Mouse (Mus musculus) megakaryocyte-erythroid progenitor cell, adult 5-6 weeks (primary cell): Measurements from ENCODE around the gene Zfp667. TPM values are rescaled to one million over a fixed set of nuclear protein-coding genes. Genes with fewer than 3 reads are reported as not detected.
"Not testable (repeated sequence)": the region's sequence is repeated elsewhere in the genome, so short reads cannot be mapped to it uniquely, and the experiment has no call there.

Source experiments
- ATAC-seq: replicated peaks from 2 replicates; pipeline ENCODE4 v1.8.0; 2016; ENCODE audit warnings: mild to moderate bottlenecking, inconsistent platforms; ENCODE audit not compliant: severe bottlenecking, poor library complexity, low FRiP score, low TSS enrichment
- total RNA-seq, 2 experiments: library from RNA; stranded (forward) in 1 of 2; stranded (reverse) in 1 of 2; fragments of 200-1000, 215-1000 nt in 1 of 2; fragments of >200 nt in 1 of 2; fragmentation: Nextera tagmentation in 1 of 2; gene quantifications; 2 replicates each; pipeline ENCODE4 v1.2.3; 2014 to 2017

Zfp667 gene
- total RNA-seq, 2 experiments from 2014 or later = 2.5 TPM

DNA sequence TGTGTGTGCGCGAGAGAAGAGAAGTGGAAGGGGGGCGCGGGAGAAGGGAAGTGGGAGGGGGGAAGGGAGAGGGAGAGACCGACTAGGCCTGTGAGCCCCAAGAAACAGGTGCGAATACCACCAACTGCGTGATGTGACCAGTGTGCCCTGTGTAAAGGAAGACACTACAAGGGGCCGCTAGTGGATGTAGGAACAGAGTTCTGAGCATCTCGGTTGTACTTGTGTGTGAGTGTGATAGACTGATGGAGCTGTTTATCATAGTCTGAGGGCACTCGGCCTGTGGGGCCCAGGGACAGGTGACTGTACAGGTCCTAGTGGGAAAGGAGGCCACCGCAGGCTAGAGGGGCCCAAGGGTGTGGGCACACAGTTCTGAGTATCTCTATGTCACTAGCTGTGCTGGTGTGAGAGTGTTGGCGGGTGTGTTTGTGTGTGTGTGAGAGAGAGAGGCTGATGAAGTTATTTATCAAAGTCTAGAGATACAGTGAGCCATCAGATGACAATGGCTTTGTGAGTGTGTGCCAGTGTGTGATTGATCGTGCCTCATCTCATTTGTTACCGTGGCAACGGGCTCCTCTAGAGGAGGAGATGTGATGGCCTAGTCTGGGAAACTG is 647 bp downstream of the Zfp667 start:
- ATAC-seq = 0 out of 2 replicates have a peak, but pooled peaks have one; percentile 3

DNA sequence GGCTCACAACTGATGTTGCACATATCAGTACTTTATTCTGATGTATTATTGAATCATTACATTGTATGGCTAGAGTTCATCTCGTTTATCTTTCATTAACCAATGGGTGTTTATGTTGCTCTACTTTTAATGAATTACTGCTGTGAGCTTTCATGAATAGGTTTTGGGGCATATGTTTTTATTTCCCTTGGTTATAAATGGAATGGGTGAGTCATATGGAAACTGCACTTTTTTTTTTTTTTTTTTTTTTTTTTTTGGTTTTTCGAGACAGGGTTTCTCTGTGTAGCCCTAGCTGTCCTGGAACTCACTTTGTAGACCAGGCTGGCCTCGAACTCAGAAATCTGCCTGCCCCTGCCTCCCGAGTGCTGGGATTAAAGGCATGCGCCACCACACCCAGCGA is 4.7 kb downstream of the Zfp667 start:
- ATAC-seq = not testable (repeated sequence)

DNA sequence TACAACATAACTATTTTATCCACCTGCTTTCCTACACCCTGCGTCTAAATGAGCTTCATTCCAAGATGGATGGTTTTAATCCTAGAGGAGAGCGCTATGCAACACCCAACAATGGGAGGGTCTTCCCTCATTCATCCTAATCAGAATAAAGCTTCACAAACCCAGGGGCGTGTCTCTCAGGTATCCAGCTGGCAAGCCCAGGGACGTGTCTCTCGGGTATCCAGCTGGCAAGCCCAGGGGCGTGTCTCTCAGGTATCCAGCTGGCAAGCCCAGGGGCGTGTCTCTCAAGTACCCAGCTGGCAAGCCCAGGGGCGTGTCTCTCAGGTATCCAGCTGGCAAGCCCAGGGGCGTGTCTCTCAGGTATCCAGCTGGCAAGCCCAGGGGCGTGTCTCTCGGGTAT is 14.4 kb downstream of the Zfp667 start:
- ATAC-seq = not testable (repeated sequence)

- ATAC-seq = peak; percentile 84
These were observed 44.3 kb downstream of the Zfp667 start for GRCm38 (mm10) chr7:6330458-6331232.

DNA sequence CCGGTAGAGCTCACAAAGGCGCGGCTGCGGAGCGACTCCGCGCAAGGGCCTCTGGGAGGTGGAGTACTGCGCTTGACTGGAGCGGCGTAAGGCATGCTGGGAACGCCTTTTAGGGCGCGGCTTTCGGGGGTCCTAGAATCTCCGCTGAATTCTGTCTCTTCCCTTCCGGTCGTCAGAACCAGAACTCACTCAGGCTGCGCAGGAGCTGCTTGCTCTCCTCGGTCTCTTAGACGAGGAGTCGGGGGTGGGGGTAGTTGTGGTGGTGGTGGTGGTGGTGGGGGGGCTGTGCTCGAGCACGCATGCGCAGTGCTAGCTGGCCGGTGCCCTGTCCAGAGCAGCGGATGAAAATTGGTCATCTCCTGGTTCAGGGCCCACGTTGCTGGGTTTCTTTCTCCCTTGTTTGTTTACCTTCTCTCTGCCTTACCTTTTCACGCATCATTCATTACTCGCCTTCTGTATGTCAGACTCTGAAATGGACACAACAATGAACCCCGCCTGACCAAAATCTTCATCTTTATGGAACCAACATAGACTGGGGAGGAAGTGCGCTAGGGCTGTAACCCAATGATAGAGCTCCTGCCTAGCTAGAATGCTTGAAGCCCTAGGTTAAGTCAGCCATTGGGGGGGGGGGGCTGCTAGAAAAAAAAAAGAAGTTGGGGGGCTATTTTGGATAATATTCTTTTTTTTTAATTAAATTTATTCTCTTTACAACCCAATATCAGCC is 45.0 kb downstream of the Zfp667 start, which contains the start of gene Zfp583:
TSS of gene Zfp583 (minus strand) at position 53 of the 724 bp plus-strand sequence.
- peak; percentile 91 for ATAC-seq

DNA sequence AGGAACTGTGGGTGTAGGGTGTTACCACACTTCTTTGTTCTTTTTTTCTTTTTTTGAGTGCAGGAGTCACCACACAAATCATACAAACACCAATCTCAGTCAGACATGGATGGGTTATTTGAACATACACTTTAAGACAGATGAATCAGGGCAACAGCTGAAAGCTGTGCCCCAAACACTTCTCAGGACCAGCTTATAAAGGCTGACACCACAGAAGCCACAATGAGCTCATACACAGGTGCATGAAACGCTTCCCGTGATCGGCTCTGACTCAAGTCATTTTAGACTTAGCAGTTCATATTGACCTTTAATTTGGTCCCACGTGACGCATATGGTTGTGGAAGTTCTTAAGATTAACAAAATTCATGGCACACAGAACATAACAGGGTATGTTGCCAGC is 53.5 kb downstream of the Zfp667 start:
- ATAC-seq = no peak

DNA sequence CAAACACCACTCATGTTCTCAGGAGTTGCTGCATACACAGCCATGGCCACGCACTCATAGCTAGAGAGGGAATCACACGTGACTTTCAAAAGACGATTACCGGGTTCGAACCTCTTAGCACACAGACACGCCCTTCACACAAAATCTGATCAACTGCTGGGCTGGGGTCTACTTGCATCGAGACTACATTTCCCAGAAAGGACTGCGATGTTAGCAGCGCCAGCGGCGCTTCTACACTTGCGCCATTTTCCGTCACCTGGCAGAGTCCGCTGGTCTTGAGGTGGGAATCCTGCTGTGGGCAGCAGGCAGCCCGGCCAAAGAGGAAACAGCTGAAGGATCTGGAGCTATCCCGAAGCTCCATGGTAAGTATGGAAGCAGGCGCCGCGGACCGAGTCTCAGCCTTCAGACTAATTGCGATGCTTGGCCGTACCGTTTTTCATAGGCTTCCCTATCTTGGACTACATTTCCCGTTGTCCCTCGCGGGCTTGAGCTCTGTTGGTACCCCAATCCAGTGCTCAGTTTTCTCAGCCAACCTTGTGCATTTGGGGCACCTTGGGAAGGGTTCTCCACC is 57.2 kb downstream of the Zfp667 start, which contains the start of gene Gm3854:
TSS of gene Gm3854 (plus strand) at position 259 of the 571 bp plus-strand sequence.
- peak; percentile 90 for ATAC-seq

- no peak for ATAC-seq
These were observed 57.7 kb downstream of the Zfp667 start for GRCm38 (mm10) chr7:6344124-6344523.

Other genes with a start within 250 kb of the Zfp667 start
- gene Nlrp4c, start 241.4 kb upstream of the Zfp667 start, total RNA-seq (2014; fragmentation: Nextera tagmentation) = not detected in 2 replicates
- not detected in 2 replicates for gene Nlrp4c, start 241.4 kb upstream of the Zfp667 start, total RNA-seq (2017)
- gene Zfp787, start 130.6 kb upstream of the Zfp667 start, total RNA-seq (2014; fragmentation: Nextera tagmentation) = 21.9 and 43.6 TPM in 2 replicates
- gene Zfp787, start 130.6 kb upstream of the Zfp667 start, total RNA-seq (2017) = 16.7 and 17.3 TPM in 2 replicates
- gene Zfp444, start 114.4 kb upstream of the Zfp667 start, total RNA-seq (2014; fragmentation: Nextera tagmentation) = 4.1 and 11.9 TPM in 2 replicates
- gene Zfp444, start 114.4 kb upstream of the Zfp667 start, total RNA-seq (2017) = 21.9 and 22.6 TPM in 2 replicates
- not detected in 2 replicates for gene Galp, start 89.5 kb upstream of the Zfp667 start, total RNA-seq (2014; fragmentation: Nextera tagmentation)
- not detected in 2 replicates for gene Galp, start 89.5 kb upstream of the Zfp667 start, total RNA-seq (2017)
- not detected in 2 replicates for gene Zscan5b, start 64.3 kb upstream of the Zfp667 start, total RNA-seq (2014; fragmentation: Nextera tagmentation)
- not detected in 2 replicates for gene Zscan5b, start 64.3 kb upstream of the Zfp667 start, total RNA-seq (2017)
- not detected in 2 replicates for gene Epp13, start 33.9 kb upstream of the Zfp667 start, total RNA-seq (2014; fragmentation: Nextera tagmentation)
- not detected in 2 replicates for gene Epp13, start 33.9 kb upstream of the Zfp667 start, total RNA-seq (2017)
- gene Zfp583, start 44.7 kb downstream of the Zfp667 start, total RNA-seq (2014; fragmentation: Nextera tagmentation) = 2.8 and 5.2 TPM in 2 replicates
- gene Zfp583, start 44.7 kb downstream of the Zfp667 start, total RNA-seq (2017) = 2.5 and 6.4 TPM in 2 replicates
- gene Gm3854, start 57.2 kb downstream of the Zfp667 start, total RNA-seq (2014; fragmentation: Nextera tagmentation) = 0.11 and 0.87 TPM in 2 replicates
- gene Gm3854, start 57.2 kb downstream of the Zfp667 start, total RNA-seq (2017) = 0.30 and 1.1 TPM in 2 replicates
- 2.8 and 7.0 TPM in 2 replicates for gene Zfp78, start 76.7 kb downstream of the Zfp667 start, total RNA-seq (2014; fragmentation: Nextera tagmentation)
- 3.6 and 3.7 TPM in 2 replicates for gene Zfp78, start 76.7 kb downstream of the Zfp667 start, total RNA-seq (2017)
- gene Zfp28, start 96.7 kb downstream of the Zfp667 start, total RNA-seq (2014; fragmentation: Nextera tagmentation) = 0.49 and 1.4 TPM in 2 replicates
- gene Zfp28, start 96.7 kb downstream of the Zfp667 start, total RNA-seq (2017) = 0.89 and 6.2 TPM in 2 replicates
- gene Smim17, start 112.1 kb downstream of the Zfp667 start, total RNA-seq (2014; fragmentation: Nextera tagmentation) = not detected in 2 replicates
- not detected in 2 replicates for gene Smim17, start 112.1 kb downstream of the Zfp667 start, total RNA-seq (2017)
- gene Gm20715, start 123.7 kb downstream of the Zfp667 start, total RNA-seq (2014; fragmentation: Nextera tagmentation) = not detected in 2 replicates
- not detected in 2 replicates for gene Gm20715, start 123.7 kb downstream of the Zfp667 start, total RNA-seq (2017)
- not detected in 2 replicates for gene Olfr1344, start 152.1 kb downstream of the Zfp667 start, total RNA-seq (2014; fragmentation: Nextera tagmentation)
- gene Olfr1344, start 152.1 kb downstream of the Zfp667 start, total RNA-seq (2017) = not detected in 2 replicates
- not detected in 2 replicates for gene Olfr1336, start 169.6 kb downstream of the Zfp667 start, total RNA-seq (2014; fragmentation: Nextera tagmentation)
- not detected in 2 replicates for gene Olfr1336, start 169.6 kb downstream of the Zfp667 start, total RNA-seq (2017)
- not detected in 2 replicates for gene Olfr1346, start 180.5 kb downstream of the Zfp667 start, total RNA-seq (2014; fragmentation: Nextera tagmentation)
- not detected in 2 replicates for gene Olfr1346, start 180.5 kb downstream of the Zfp667 start, total RNA-seq (2017)
- not detected in 2 replicates for gene Olfr5, start 200.4 kb downstream of the Zfp667 start, total RNA-seq (2014; fragmentation: Nextera tagmentation)
- not detected in 2 replicates for gene Olfr5, start 200.4 kb downstream of the Zfp667 start, total RNA-seq (2017)
- gene Olfr1347, start 213.2 kb downstream of the Zfp667 start, total RNA-seq (2014; fragmentation: Nextera tagmentation) = not detected in 2 replicates
- gene Olfr1347, start 213.2 kb downstream of the Zfp667 start, total RNA-seq (2017) = not detected in 2 replicates
- not detected in 2 replicates for gene Olfr1348, start 222.2 kb downstream of the Zfp667 start, total RNA-seq (2014; fragmentation: Nextera tagmentation)
- not detected in 2 replicates for gene Olfr1348, start 222.2 kb downstream of the Zfp667 start, total RNA-seq (2017)
- gene Olfr1349, start 236.4 kb downstream of the Zfp667 start, total RNA-seq (2014; fragmentation: Nextera tagmentation) = not detected in 2 replicates
- gene Olfr1349, start 236.4 kb downstream of the Zfp667 start, total RNA-seq (2017) = not detected in 2 replicates